In genomic region chr7:65693301-65693821, GRCm38 (mm10) we compare ENCODE assay signal across 8 mouse cellular contexts. TPM values are rescaled to one million over a fixed set of nuclear protein-coding genes. Genes with fewer than 3 reads are reported as not detected.
DNase-seq lines count a peak whose midpoint lies in the region; ATAC-seq lines count a peak whose summit lies in the region.

No protein-coding gene starts in this region.

- peak; percentile 93 for DNase-seq in adrenal gland, adult 2 months
- DNase-seq in embryo, embryonic 11 days = peak; percentile 92
- DNase-seq in gastrocnemius, postnatal 36 days = peak; percentile 84 to 85
- DNase-seq in left cerebral cortex, postnatal 14 days (ENCODE audit: low spot score in 2 of 2) = peak; percentile 81 to 88
- DNase-seq in right cerebral cortex, postnatal 14 days = peak; percentile 84
- DNase-seq in urinary bladder, postnatal 25 days (ENCODE audit: low spot score) = peak; percentile 95

- peaks cover 7% of the 10 kb centered on the region for H3K36me3 ChIP-seq in intestine, embryonic 15.5 days

- peak overlapping the region; percentile 70 for H3K27ac ChIP-seq in intestine, embryonic 15.5 days

- peak overlapping the region; percentile 90 for H3K4me2 ChIP-seq in intestine, embryonic 15.5 days (replicated peaks)

- H3K4me3 ChIP-seq in intestine, embryonic 15.5 days (replicated peaks) = peak overlapping the region; percentile 92

- no peaks in the 10 kb centered on the region for H3K27me3 ChIP-seq in intestine, embryonic 15.5 days (replicated peaks)

- no peaks in the 10 kb centered on the region for H3K9me3 ChIP-seq in intestine, embryonic 15.5 days

- peak overlapping the region; percentile 79 for H3K9ac ChIP-seq in intestine, embryonic 15.5 days

- intact Hi-C loops in gastrocnemius, postnatal 36 days (cut with DNase I) = no loop called here
- intact Hi-C loops in left cerebral cortex, postnatal 14 days (cut with DNase I) = loop anchor here (5.0 kb wide), 1 partner anchor 364 kb away; the partner anchor contains the start of gene Snrpa1

- 0 out of 2 replicates have a peak, but pooled peaks cover 7% of the 10 kb centered on the region for H3K4me1 ChIP-seq in intestine, embryonic 15.5 days (replicated peaks)

- ATAC-seq in intestine, embryonic 15.5 days = peak; percentile 97
- peak; percentile 87 for ATAC-seq in megakaryocyte-erythroid progenitor cell, adult 5-6 weeks (replicated peaks; ENCODE audit: low FRiP score, low TSS enrichment, poor library complexity, severe bottlenecking)

- WGBS in intestine, embryonic 15.5 days = 0% methylated on average over 51 of the region's 52 CpGs

RNA-seq across cellular contexts. Expression of gene Tm2d3, which starts 2.4 kb away (rescaled TPM):
- 10 to 100 TPM; 69.7 to 71.2 TPM for total RNA-seq in adrenal gland, adult 2 months (2021)
- polyA plus RNA-seq in adrenal gland, adult 2 months (2012; rRNA removed) = 99.5 and 109 TPM in 2 replicates
- total RNA-seq in gastrocnemius, postnatal 36 days (2021) = 10 to 100 TPM in 1 of 2 experiments, 1 to 10 TPM in 1; 8.9 to 11.7 TPM
- polyA plus RNA-seq in intestine, embryonic 15.5 days (2015; fragmentation: Nextera tagmentation; extraction: Ambion mirVana) = 79.2 and 88.1 TPM in 2 replicates
- 10 to 100 TPM; 31.2 to 38.1 TPM for total RNA-seq in left cerebral cortex, postnatal 14 days (2021)
- 42.3 and 47.2 TPM in 2 replicates for total RNA-seq in megakaryocyte-erythroid progenitor cell, adult 5-6 weeks (2014; fragmentation: Nextera tagmentation)
- total RNA-seq in megakaryocyte-erythroid progenitor cell, adult 5-6 weeks (2017) = 25.6 and 64.9 TPM in 2 replicates

RNA-seq across cellular contexts. Expression of gene Tarsl2, which starts 48.7 kb away (rescaled TPM):
- total RNA-seq in adrenal gland, adult 2 months (2021) = 10 to 100 TPM; 17.2 to 24.4 TPM
- 7.9 and 8.0 TPM in 2 replicates for polyA plus RNA-seq in adrenal gland, adult 2 months (2012; rRNA removed)
- total RNA-seq in gastrocnemius, postnatal 36 days (2021) = 10 to 100 TPM; 60.1 to 61.5 TPM
- 7.6 and 8.0 TPM in 2 replicates for polyA plus RNA-seq in intestine, embryonic 15.5 days (2015; fragmentation: Nextera tagmentation; extraction: Ambion mirVana)
- total RNA-seq in left cerebral cortex, postnatal 14 days (2021) = 10 to 100 TPM; 48.5 to 49.3 TPM
- total RNA-seq in megakaryocyte-erythroid progenitor cell, adult 5-6 weeks (2014; fragmentation: Nextera tagmentation) = 36.0 and 45.4 TPM in 2 replicates
- total RNA-seq in megakaryocyte-erythroid progenitor cell, adult 5-6 weeks (2017) = 58.1 and 73.2 TPM in 2 replicates

Comparison
In these comparisons a context has a peak if more than half of its experiments do, and no peak if none do; other contexts are left out.
1. Peak in every context shown above with its lines: DNase-seq, ATAC-seq, H3K4me3 ChIP-seq and H3K27ac ChIP-seq.